Mouse (Mus musculus) limb, embryonic 11.5 days (tissue): ENCODE measurements around the gene Pcsk1n. TPM values are rescaled to one million over a fixed set of nuclear protein-coding genes. Genes with fewer than 3 reads are reported as not detected.

ENCODE experiments used
- ATAC-seq: fragments of 200-750 bp; cut with Nextera tagmentation; 2 replicates; pipeline ENCODE4 v1.8.0; 2017; ENCODE audit warnings: low read depth; ENCODE audit not compliant: insufficient number of reproducible peaks, low FRiP score, low TSS enrichment
- DNase-seq: peaks from one replicate; pipeline ENCODE4 v3.0.0-alpha.2; 2015; ENCODE audit warnings: low spot score
- H3K27ac ChIP-seq: fragments of 300-500 bp; sonication (generic); replicated peaks from 2 replicates; pipeline ENCODE4 v1.5.1; 2014; ENCODE audit warnings: low read depth, mild to moderate bottlenecking, low read length
- H3K27me3 ChIP-seq: fragments of 300-500 bp; sonication (generic); 2 replicates; pipeline ENCODE4 v1.6.1; 2014; ENCODE audit warnings: mild to moderate bottlenecking, low read length, mixed read lengths; ENCODE audit not compliant: control insufficient read depth, insufficient read depth
- H3K36me3 ChIP-seq: fragments of 300-500 bp; sonication (generic); 2 replicates; pipeline ENCODE4 v1.6.1; 2014; ENCODE audit warnings: mild to moderate bottlenecking, low read length, moderate library complexity, mixed read lengths; ENCODE audit not compliant: control insufficient read depth, insufficient read depth
- H3K4me1 ChIP-seq: fragments of 300-500 bp; sonication (generic); 2 replicates; pipeline ENCODE4 v1.6.1; 2014; ENCODE audit warnings: low read length, mixed read lengths; ENCODE audit not compliant: control insufficient read depth, insufficient read depth
- H3K4me2 ChIP-seq: fragments of 300-500 bp; sonication (generic); 2 replicates; pipeline ENCODE4 v1.6.1; 2014; ENCODE audit warnings: low read depth, mild to moderate bottlenecking, moderate library complexity; ENCODE audit not compliant: severe bottlenecking
- H3K4me3 ChIP-seq: fragments of 300-500 bp; sonication (generic); 2 replicates; pipeline ENCODE4 v1.5.1; 2014; ENCODE audit warnings: low read depth, low read length
- H3K9ac ChIP-seq: fragments of 300-500 bp; sonication (generic); 2 replicates; pipeline ENCODE4 v1.6.1; 2014; ENCODE audit warnings: mild to moderate bottlenecking, low read length
- H3K9me3 ChIP-seq: fragments of 300-500 bp; sonication (generic); 2 replicates; pipeline ENCODE4 v1.6.1; 2016; ENCODE audit warnings: low read length; ENCODE audit not compliant: control insufficient read depth
- WGBS: fragments of 180-500 bp; shearing (Covaris S2); extraction: QIAGEN DNeasy Blood & Tissue Kit; methylation state at CpG from one replicate; pipeline ENCODE4 v1.1.7; 2014; 5-methylcytosine and 5-hydroxymethylcytosine counted together
- polyA plus RNA-seq: library from polyadenylated mRNA; unstranded; fragments of >200 nt; fragmentation: Nextera tagmentation; extraction: Ambion mirVana; gene quantifications from 2 replicates; pipeline ENCODE4 v1.2.1, GENCODE M21; 2014

Gene Pcsk1n
- polyA plus RNA-seq: 0.20 and 0.25 TPM in 2 replicates

GRCm38 (mm10) chrX:7919601-7920383 is at the start of gene Pcsk1n:
TSS of gene Pcsk1n (plus strand) at chrX:7919822.
- ATAC-seq (no peak), DNase-seq (no peak)
- Histone ChIP-seq H3K9me3 (no peaks in the 10 kb centered on the region; the same call in 1 of the 2 replicates), H3K9ac (no peak within 1 kb of the TSS), H3K4me1 (no peaks in the 10 kb centered on the region), H3K27me3 (peaks cover 41% of the 10 kb centered on the region), H3K4me2 (peak within 1 kb of the TSS; percentile 35), H3K27ac (no peak within 1 kb of the TSS), H3K36me3 (no peaks in the 10 kb centered on the region), H3K4me3 (peak within 1 kb of the TSS; percentile 14; the same call in 1 of the 2 replicates)
- 16% methylated on average over 40 of the region's 40 CpGs for WGBS

GRCm38 (mm10) chrX:7869826-7870225 is 49.8 kb upstream of the Pcsk1n start:
- Histone ChIP-seq H3K27ac (no peak overlapping the region), H3K36me3 (no peaks in the 10 kb centered on the region; the same call in 1 of the 2 replicates), H3K4me1 (no peaks in the 10 kb centered on the region), H3K9ac (no peak overlapping the region), H3K9me3 (no peaks in the 10 kb centered on the region), H3K4me3 (no peak overlapping the region), H3K4me2 (no peak overlapping the region), H3K27me3 (no peaks in the 10 kb centered on the region)
- 43% methylated on average over 3 of the region's 3 CpGs for WGBS
- ATAC-seq (no peak), DNase-seq (no peak)

GRCm38 (mm10) chrX:7878007-7878419 is 41.6 kb upstream of the Pcsk1n start, which contains the start of gene Pim2:
TSS of gene Pim2 (plus strand) at chrX:7878262.
- Histone ChIP-seq H3K4me3 (peak within 1 kb of the TSS; percentile 37), H3K9me3 (no peaks in the 10 kb centered on the region), H3K27me3 (no peaks in the 10 kb centered on the region), H3K9ac (peak within 1 kb of the TSS; percentile 47; the same call in 1 of the 2 replicates), H3K4me2 (peak within 1 kb of the TSS; percentile 85), H3K27ac (no peak within 1 kb of the TSS), H3K4me1 (no peaks in the 10 kb centered on the region), H3K36me3 (no peaks in the 10 kb centered on the region; the same call in 1 of the 2 replicates)
- 9% methylated on average over 38 of the region's 38 CpGs for WGBS
- ATAC-seq (peak; percentile 78), DNase-seq (peak; percentile 80)

GRCm38 (mm10) chrX:7878495-7878894 is 41.1 kb upstream of the Pcsk1n start:
- ATAC-seq (peak; percentile 63), DNase-seq (peak; percentile 21)
- Histone ChIP-seq H3K9ac (peak overlapping the region; percentile 47; the same call in 1 of the 2 replicates), H3K4me1 (no peaks in the 10 kb centered on the region), H3K27me3 (no peaks in the 10 kb centered on the region), H3K4me2 (peak overlapping the region; percentile 85), H3K27ac (no peak overlapping the region), H3K9me3 (no peaks in the 10 kb centered on the region), H3K36me3 (no peaks in the 10 kb centered on the region; the same call in 1 of the 2 replicates), H3K4me3 (peak overlapping the region; percentile 37)
- 22% methylated on average over 21 of the region's 21 CpGs for WGBS

- no peak overlapping the region for H3K4me3 ChIP-seq
- no peaks in the 10 kb centered on the region for H3K36me3 ChIP-seq
- no peaks in the 10 kb centered on the region for H3K27me3 ChIP-seq
- no peaks in the 10 kb centered on the region for H3K4me1 ChIP-seq
- H3K9me3 ChIP-seq: no peaks in the 10 kb centered on the region
- peak; percentile 27; the same call in 1 of the 2 replicates for ATAC-seq
- 18% methylated on average over 11 of the region's 11 CpGs for WGBS
- no peak overlapping the region for H3K9ac ChIP-seq
- H3K4me2 ChIP-seq: peak overlapping the region; percentile 20; the same call in 1 of the 2 replicates
- DNase-seq: peak; percentile 66
- H3K27ac ChIP-seq: no peak overlapping the region
Observed at GRCm38 (mm10) chrX:7879819-7880218, 39.8 kb upstream of the Pcsk1n start.

GRCm38 (mm10) chrX:7883841-7884567 is 35.6 kb upstream of the Pcsk1n start, which contains the start of gene Slc35a2:
TSS of gene Slc35a2 (plus strand) at chrX:7884028.
- 0 out of 2 replicates have a peak within 1 kb of the TSS, but pooled peaks have one; percentile 2 for H3K27ac ChIP-seq
- ATAC-seq (peak; percentile 91), DNase-seq (peak; percentile 77)
- H3K4me2 ChIP-seq: peak within 1 kb of the TSS; percentile 51
- no peaks in the 10 kb centered on the region for H3K9me3 ChIP-seq
- H3K4me1 ChIP-seq: no peaks in the 10 kb centered on the region
- no peak within 1 kb of the TSS for H3K9ac ChIP-seq
- no peaks in the 10 kb centered on the region for H3K27me3 ChIP-seq
- peak within 1 kb of the TSS; percentile 51 for H3K4me3 ChIP-seq
- WGBS: 15% methylated on average over 49 of the region's 49 CpGs
- no peaks in the 10 kb centered on the region for H3K36me3 ChIP-seq

GRCm38 (mm10) chrX:7898211-7898610 is 21.4 kb upstream of the Pcsk1n start:
- peak overlapping the region; percentile 53 for H3K4me3 ChIP-seq
- no peaks in the 10 kb centered on the region for H3K4me1 ChIP-seq
- H3K27ac ChIP-seq: no peak overlapping the region
- H3K9me3 ChIP-seq: no peaks in the 10 kb centered on the region
- DNase-seq (no peak), ATAC-seq (no peak)
- WGBS: 34% methylated on average over 13 of the region's 13 CpGs
- peak overlapping the region; percentile 52 for H3K4me2 ChIP-seq
- peaks cover 7% of the 10 kb centered on the region; the same call in 1 of the 2 replicates for H3K36me3 ChIP-seq
- no peaks in the 10 kb centered on the region for H3K27me3 ChIP-seq
- H3K9ac ChIP-seq: peak overlapping the region; percentile 45; the same call in 1 of the 2 replicates
